ENCODE assay signal across 8 mouse cellular contexts in the genomic region with DNA sequence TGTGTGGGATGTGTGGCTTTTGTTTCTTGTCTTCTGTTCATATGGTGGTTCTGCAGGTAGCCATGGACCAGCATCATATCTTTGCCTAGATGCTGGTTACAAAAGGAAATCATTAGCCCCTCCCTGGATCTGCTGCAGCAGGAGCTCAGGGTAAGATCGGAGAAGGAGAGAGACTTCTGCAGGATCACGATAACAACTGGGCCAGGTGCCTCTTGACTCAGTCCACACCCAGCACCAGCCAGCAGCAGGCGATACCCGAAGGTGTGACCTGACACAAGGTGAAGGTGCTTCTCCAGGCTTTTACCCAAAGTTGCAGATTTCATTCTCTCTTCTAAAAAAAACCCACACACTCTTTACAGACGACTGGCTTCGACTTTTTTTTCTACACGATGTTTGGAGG. TPM values are rescaled to one million over a fixed set of nuclear protein-coding genes. Genes with fewer than 3 reads are reported as not detected.
DNase-seq lines count a peak whose midpoint lies in the region; ATAC-seq lines count a peak whose summit lies in the region.

No protein-coding gene starts in this region.

- H3K9me3 ChIP-seq in heart, embryonic 15.5 days (replicated peaks), result no peaks in the 10 kb centered on the region
- no peaks in the 10 kb centered on the region for H3K9me3 ChIP-seq in hindbrain, embryonic 15.5 days
- H3K9me3 ChIP-seq in midbrain, embryonic 13.5 days, result no peaks in the 10 kb centered on the region

- no peaks in the 10 kb centered on the region for H3K27me3 ChIP-seq in heart, embryonic 15.5 days
- no peaks in the 10 kb centered on the region for H3K27me3 ChIP-seq in hindbrain, embryonic 15.5 days
- H3K27me3 ChIP-seq in midbrain, embryonic 13.5 days, result no peaks in the 10 kb centered on the region

- peaks cover 72% of the 10 kb centered on the region for H3K4me1 ChIP-seq in heart, embryonic 15.5 days (replicated peaks)
- peaks cover 36% of the 10 kb centered on the region for H3K4me1 ChIP-seq in hindbrain, embryonic 15.5 days (replicated peaks)
- peaks cover 48% of the 10 kb centered on the region for H3K4me1 ChIP-seq in midbrain, embryonic 13.5 days (replicated peaks)

- peaks cover 12% of the 10 kb centered on the region for H3K36me3 ChIP-seq in heart, embryonic 15.5 days
- H3K36me3 ChIP-seq in hindbrain, embryonic 15.5 days, result no peaks in the 10 kb centered on the region
- no peaks in the 10 kb centered on the region for H3K36me3 ChIP-seq in midbrain, embryonic 13.5 days

- DNase-seq in heart, postnatal 14 days, result no peak
- peak; percentile 65 for DNase-seq in c-Kit-positive CD71-positive TER-119-negative erythroid progenitor cells, embryonic 14.5 days (ENCODE audit: low read depth)
- DNase-seq in adrenal gland, postnatal 10 days, result no peak
- no peak for DNase-seq in left cerebral cortex, adult 18-20 months (ENCODE audit: low spot score in 2 of 2)

- intact Hi-C loops in heart, postnatal 14 days (cut with DNase I), result no loop called here

- ATAC-seq in heart, embryonic 15.5 days (replicated peaks; ENCODE audit: insufficient number of reproducible peaks, insufficient read depth, low FRiP score, low read depth), result no peak
- no peak for ATAC-seq in hindbrain, embryonic 15.5 days (ENCODE audit: low FRiP score, low read depth)
- no peak for ATAC-seq in midbrain, embryonic 13.5 days
- ATAC-seq in CD4-positive, CD25-positive, alpha-beta regulatory T cell, adult 4 months, result no peak

- 0 out of 2 replicates have a peak overlapping the region, but pooled peaks have one; percentile 79 for H3K9ac ChIP-seq in heart, embryonic 15.5 days
- no peak overlapping the region for H3K9ac ChIP-seq in hindbrain, embryonic 15.5 days
- H3K9ac ChIP-seq in midbrain, embryonic 13.5 days (replicated peaks), result peak overlapping the region; percentile 44; the same call in 1 of the 2 replicates

- H3K4me3 ChIP-seq in heart, embryonic 15.5 days, result peak overlapping the region; percentile 68
- no peak overlapping the region for H3K4me3 ChIP-seq in hindbrain, embryonic 15.5 days
- peak overlapping the region; percentile 62 for H3K4me3 ChIP-seq in midbrain, embryonic 13.5 days (replicated peaks)

- H3K4me2 ChIP-seq in heart, embryonic 15.5 days, result peak overlapping the region; percentile 96
- peak overlapping the region; percentile 77 for H3K4me2 ChIP-seq in hindbrain, embryonic 15.5 days
- H3K4me2 ChIP-seq in midbrain, embryonic 13.5 days (replicated peaks), result peak overlapping the region; percentile 63

- H3K27ac ChIP-seq in heart, embryonic 15.5 days, result no peak overlapping the region
- H3K27ac ChIP-seq in hindbrain, embryonic 15.5 days (replicated peaks), result no peak overlapping the region
- H3K27ac ChIP-seq in midbrain, embryonic 13.5 days, result no peak overlapping the region

- WGBS in heart, embryonic 15.5 days, result 39% methylated on average over 7 of the region's 7 CpGs
- WGBS in hindbrain, embryonic 15.5 days, result 73% methylated on average over 7 of the region's 7 CpGs
- 83% methylated on average over 7 of the region's 7 CpGs for WGBS in midbrain, embryonic 13.5 days

RNA-seq across cellular contexts. Expression of gene Limd1, which starts 2.6 kb away (rescaled TPM):
- polyA plus RNA-seq in heart, embryonic 15.5 days (2015; fragmentation: Nextera tagmentation; extraction: Ambion mirVana), result 50.3 and 56.1 TPM in 2 replicates
- 10 to 100 TPM; 41.9 to 43.6 TPM for total RNA-seq in heart, postnatal 14 days (2021)
- polyA plus RNA-seq in hindbrain, embryonic 15.5 days (2015; fragmentation: Nextera tagmentation; extraction: Ambion mirVana), result 13.8 and 14.3 TPM in 2 replicates
- polyA plus RNA-seq in midbrain, embryonic 13.5 days (2015; fragmentation: Nextera tagmentation; extraction: Ambion mirVana), result 20.3 and 22.7 TPM in 2 replicates
- 10 to 100 TPM; 31.8 to 35.9 TPM for total RNA-seq in adrenal gland, postnatal 10 days (2021)
- total RNA-seq in left cerebral cortex, adult 18-20 months (2021), result 1 to 10 TPM; 5.9 to 6.4 TPM
- 10 to 100 TPM; 37.6 to 41.0 TPM for polyA plus RNA-seq in CD4-positive, CD25-positive, alpha-beta regulatory T cell, adult 4 months (2017; shearing (Covaris generic))

RNA-seq across cellular contexts. Expression of gene Sacm1l, which starts 48.4 kb away (rescaled TPM):
- 43.9 and 45.3 TPM in 2 replicates for polyA plus RNA-seq in heart, embryonic 15.5 days (2015; fragmentation: Nextera tagmentation; extraction: Ambion mirVana)
- 10 to 100 TPM; 33.7 to 38.1 TPM for total RNA-seq in heart, postnatal 14 days (2021)
- 51.2 and 52.9 TPM in 2 replicates for polyA plus RNA-seq in hindbrain, embryonic 15.5 days (2015; fragmentation: Nextera tagmentation; extraction: Ambion mirVana)
- polyA plus RNA-seq in midbrain, embryonic 13.5 days (2015; fragmentation: Nextera tagmentation; extraction: Ambion mirVana), result 45.8 and 49.9 TPM in 2 replicates
- 10 to 100 TPM; 60.2 to 84.8 TPM for total RNA-seq in adrenal gland, postnatal 10 days (2021)
- 10 to 100 TPM; 69.3 to 70.2 TPM for total RNA-seq in left cerebral cortex, adult 18-20 months (2021)
- 10 to 100 TPM; 46.0 to 55.2 TPM for polyA plus RNA-seq in CD4-positive, CD25-positive, alpha-beta regulatory T cell, adult 4 months (2017; shearing (Covaris generic))
